Mouse (Mus musculus) spleen, adult 12 weeks (tissue): ENCODE data around the gene Pm20d1.

Source experiments
- DNase-seq: peaks from one replicate; pipeline ENCODE4 v3.0.0; 2022; ENCODE audit warnings: low spot score

Pm20d1 gene

GRCm38 (mm10) chr1:131797202-131797909, at the start of gene Pm20d1:
Gene Pm20d1, plus strand, starts transcription at chr1:131797381.
- DNase-seq, result no peak

- DNase-seq, result no peak
Measured at GRCm38 (mm10) chr1:131747761-131748160, 49.4 kb upstream of the Pm20d1 start.

GRCm38 (mm10) chr1:131748636-131749035, 48.5 kb upstream of the Pm20d1 start:
- no peak for DNase-seq

- DNase-seq, result no peak
Measured at GRCm38 (mm10) chr1:131749706-131750545, 47.3 kb upstream of the Pm20d1 start.

GRCm38 (mm10) chr1:131751181-131751890, 45.8 kb upstream of the Pm20d1 start:
- no peak for DNase-seq

GRCm38 (mm10) chr1:131751891-131752311, 45.3 kb upstream of the Pm20d1 start:
- no peak for DNase-seq

GRCm38 (mm10) chr1:131754212-131754829, 42.9 kb upstream of the Pm20d1 start:
- no peak for DNase-seq

- DNase-seq, result no peak
Measured at GRCm38 (mm10) chr1:131754916-131755315, 42.3 kb upstream of the Pm20d1 start.

GRCm38 (mm10) chr1:131757211-131757610, 40.0 kb upstream of the Pm20d1 start:
- no peak for DNase-seq

GRCm38 (mm10) chr1:131758796-131759195, 38.4 kb upstream of the Pm20d1 start:
- DNase-seq, result no peak

GRCm38 (mm10) chr1:131759667-131760427, 37.3 kb upstream of the Pm20d1 start:
- no peak for DNase-seq

- no peak for DNase-seq
Measured at GRCm38 (mm10) chr1:131760428-131760820, 36.8 kb upstream of the Pm20d1 start.

- no peak for DNase-seq
Measured at GRCm38 (mm10) chr1:131761079-131761831, 35.9 kb upstream of the Pm20d1 start.

GRCm38 (mm10) chr1:131763683-131764082, 33.5 kb upstream of the Pm20d1 start:
- no peak for DNase-seq

- no peak for DNase-seq
Measured at GRCm38 (mm10) chr1:131764581-131765338, 32.4 kb upstream of the Pm20d1 start.

GRCm38 (mm10) chr1:131765357-131766001, 31.7 kb upstream of the Pm20d1 start:
- DNase-seq, result peak; percentile 48

- DNase-seq, result no peak
Measured at GRCm38 (mm10) chr1:131769296-131769695, 27.9 kb upstream of the Pm20d1 start.

GRCm38 (mm10) chr1:131770656-131771055, 26.5 kb upstream of the Pm20d1 start:
- DNase-seq, result no peak

- no peak for DNase-seq
Measured at GRCm38 (mm10) chr1:131771440-131771839, 25.7 kb upstream of the Pm20d1 start.
